ENCODE assay signal across 21 mouse cellular contexts in the genomic region with DNA sequence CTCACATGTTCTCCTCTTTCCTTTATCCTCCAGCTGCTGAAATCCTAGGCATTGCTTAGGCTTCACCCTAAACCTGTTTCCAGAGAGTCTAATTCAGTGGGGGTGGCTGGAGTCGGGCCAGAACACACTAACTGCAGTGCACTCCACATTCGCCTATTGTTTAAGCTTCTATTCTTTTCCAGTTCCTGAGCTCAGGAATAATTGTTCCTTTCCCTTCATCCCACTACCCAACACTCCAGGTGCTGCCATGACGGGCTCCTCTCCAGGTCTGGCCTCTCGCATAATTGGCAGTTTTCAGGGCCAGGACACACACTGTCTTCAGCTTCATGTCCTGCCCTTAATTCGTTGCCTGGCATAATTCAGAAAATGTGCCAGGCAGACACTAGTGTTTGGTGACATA.
DNase-seq lines count a peak whose midpoint lies in the region; ATAC-seq and TF ChIP-seq lines count a peak whose summit lies in the region.
"Had no signal": no experiment of that assay in that cellular context is flagged by ENCODE, and none has a peak within 500 bp of the region (broad histone marks: within the 10 kb centered on the region; RNA-seq: fewer than 3 reads in every experiment).

No protein-coding gene starts in this region.

- TF ChIP-seq POLR2A in olfactory bulb, adult 2 months (IDR thresholded peaks at IDR 0.05; ENCODE audit: insufficient read depth, low read depth, low read length), result no peak

- TF ChIP-seq CTCF in olfactory bulb, adult 2 months (IDR thresholded peaks at IDR 0.05; ENCODE audit: insufficient read depth, low read depth, low read length), result no peak

- WGBS in olfactory bulb, adult 2 months, result 19% methylated on average over 5 of the region's 5 CpGs
- WGBS in midbrain, embryonic 16.5 days, result 68% methylated on average over 5 of the region's 5 CpGs

- no peak for ATAC-seq in midbrain, embryonic 16.5 days
- ATAC-seq: forebrain, embryonic 15.5 days; inflammation-experienced regulatory T-cells, adult 6 months; midbrain, embryonic 13.5 days had no signal

- peak; percentile 2 to 12 for DNase-seq in frontal cortex, postnatal 36 days (ENCODE audit: low spot score in 2 of 2)
- DNase-seq in frontal cortex, postnatal 25 days (ENCODE audit: low spot score in 2 of 2), result no peak
- peak; percentile 58 for DNase-seq in brain, adult 2 months (ENCODE audit: low read depth, low spot score)
- DNase-seq in left cerebral cortex, adult 11 months (ENCODE audit: low spot score), result peak; percentile 4
- no peak for DNase-seq in heart, postnatal 25 days (ENCODE audit: low spot score)
- DNase-seq: adrenal gland, adult 2 months; B cell, adult 2 months; kidney, adult 8-10 months; kidney, postnatal 25 days; lung, adult 18-20 months; lung, postnatal 14 days; retina, postnatal 1 day; thymus, adult 2 months had no signal

- peaks cover 2% of the 10 kb centered on the region for H3K4me1 ChIP-seq in olfactory bulb, adult 2 months (ENCODE audit: control insufficient read depth, insufficient read depth, low read length)
- H3K4me1 ChIP-seq in midbrain, embryonic 16.5 days (ENCODE audit: control insufficient read depth, insufficient read depth, low read length), result no peaks in the 10 kb centered on the region
- H3K4me1 ChIP-seq: forebrain, embryonic 15.5 days; midbrain, embryonic 13.5 days; stomach, embryonic 15.5 days had no signal

- no peaks in the 10 kb centered on the region for H3K36me3 ChIP-seq in midbrain, embryonic 16.5 days (ENCODE audit: control insufficient read depth, insufficient read depth, low read length)
- H3K36me3 ChIP-seq: forebrain, embryonic 15.5 days; midbrain, embryonic 13.5 days; stomach, embryonic 15.5 days had no signal

- intact Hi-C loops in heart, postnatal 25 days (cut with DNase I), result no loop called here

- no peaks in the 10 kb centered on the region for H3K27me3 ChIP-seq in midbrain, embryonic 16.5 days (ENCODE audit: control insufficient read depth, insufficient read depth, low read depth, low read length)
- H3K27me3 ChIP-seq: forebrain, embryonic 15.5 days; midbrain, embryonic 13.5 days; stomach, embryonic 15.5 days had no signal

- H3K9me3 ChIP-seq in midbrain, embryonic 16.5 days (replicated peaks; ENCODE audit: control insufficient read depth, low read length, poor library complexity, severe bottlenecking), result no peaks in the 10 kb centered on the region
- H3K9me3 ChIP-seq: forebrain, embryonic 15.5 days; midbrain, embryonic 13.5 days; stomach, embryonic 15.5 days had no signal

- no peak overlapping the region for H3K4me3 ChIP-seq in olfactory bulb, adult 2 months (ENCODE audit: insufficient read depth, low read depth, low read length)
- H3K4me3 ChIP-seq in midbrain, embryonic 16.5 days (ENCODE audit: low read depth, low read length), result no peak overlapping the region
- H3K4me3 ChIP-seq: erythroblast, embryonic 14.5 days; forebrain, embryonic 15.5 days; midbrain, embryonic 13.5 days; stomach, embryonic 15.5 days had no signal

- no peak overlapping the region for H3K9ac ChIP-seq in midbrain, embryonic 16.5 days (ENCODE audit: low read depth, low read length)
- H3K9ac ChIP-seq: forebrain, embryonic 15.5 days; midbrain, embryonic 13.5 days; stomach, embryonic 15.5 days had no signal

- H3K27ac ChIP-seq in olfactory bulb, adult 2 months (ENCODE audit: insufficient read depth, low read depth, low read length), result peak overlapping the region; percentile 55
- no peak overlapping the region for H3K27ac ChIP-seq in midbrain, embryonic 16.5 days (ENCODE audit: low read length)
- H3K27ac ChIP-seq: forebrain, embryonic 15.5 days; midbrain, embryonic 13.5 days; stomach, embryonic 15.5 days had no signal

- no peak overlapping the region for H3K4me2 ChIP-seq in midbrain, embryonic 16.5 days (ENCODE audit: low read length)
- H3K4me2 ChIP-seq: forebrain, embryonic 15.5 days; liver, embryonic 11.5 days; midbrain, embryonic 13.5 days; stomach, embryonic 15.5 days had no signal

Comparison
In these comparisons a context has a peak if more than half of its experiments do, and no peak if none do; other contexts are left out.
1. DNase-seq: peak in frontal cortex, postnatal 36 days (2 of 2), brain, adult 2 months (single experiment) and left cerebral cortex, adult 11 months (single experiment); none in frontal cortex, postnatal 25 days (0 of 2) and heart, postnatal 25 days (single experiment).